ENCODE assay signal across 15 mouse cellular contexts in the genomic region with DNA sequence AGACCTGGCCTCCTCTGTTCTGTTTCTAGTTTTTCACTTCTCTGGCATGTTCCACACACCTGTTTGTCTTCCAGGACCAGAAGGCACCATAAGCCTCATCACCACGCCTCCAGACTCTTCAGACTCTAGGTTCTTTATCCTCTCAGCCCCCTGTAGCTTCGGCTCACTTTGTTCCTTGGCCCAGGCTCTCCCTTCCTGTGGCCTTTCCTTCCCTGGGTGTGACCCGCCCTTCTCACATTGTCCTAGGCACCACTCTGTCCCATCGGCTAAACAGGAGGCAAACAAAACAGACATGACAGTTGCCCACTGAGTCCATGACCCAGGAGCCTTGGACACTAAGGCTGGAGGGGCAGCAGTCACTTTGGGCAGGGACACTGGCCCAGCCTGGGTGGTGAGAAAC. TPM values are rescaled to one million over a fixed set of nuclear protein-coding genes. Genes with fewer than 3 reads are reported as not detected.
DNase-seq lines count a peak whose midpoint lies in the region; ATAC-seq lines count a peak whose summit lies in the region.
"Had no signal": no experiment of that assay in that cellular context is flagged by ENCODE, and none has a peak within 500 bp of the region (broad histone marks: within the 10 kb centered on the region; RNA-seq: fewer than 3 reads in every experiment).

No protein-coding gene starts in this region.

- ATAC-seq in neural tube, embryonic 13.5 days (ENCODE audit: low read depth): no peak
- no peak for ATAC-seq in intestine, embryonic 15.5 days
- no peak for ATAC-seq in monocyte, adult 5-6 weeks (replicated peaks; ENCODE audit: insufficient number of reproducible peaks, low FRiP score, low TSS enrichment, poor library complexity, severe bottlenecking)
- ATAC-seq: forebrain, postnatal 0 days; Patski had no signal

- H3K4me1 ChIP-seq in neural tube, embryonic 13.5 days (replicated peaks): peaks cover 36% of the 10 kb centered on the region
- peaks cover 62% of the 10 kb centered on the region for H3K4me1 ChIP-seq in intestine, embryonic 15.5 days (replicated peaks)

- H3K27me3 ChIP-seq in neural tube, embryonic 13.5 days: no peaks in the 10 kb centered on the region
- H3K27me3 ChIP-seq in intestine, embryonic 15.5 days (replicated peaks): no peaks in the 10 kb centered on the region
- H3K27me3 ChIP-seq: embryonic facial prominence, embryonic 15.5 days; Patski had no signal

- H3K4me2 ChIP-seq in neural tube, embryonic 13.5 days: no peak overlapping the region
- H3K4me2 ChIP-seq in intestine, embryonic 15.5 days (replicated peaks): no peak overlapping the region
- H3K4me2 ChIP-seq: embryonic facial prominence, embryonic 15.5 days had no signal

- H3K9ac ChIP-seq in neural tube, embryonic 13.5 days: no peak overlapping the region
- H3K9ac ChIP-seq in intestine, embryonic 15.5 days: no peak overlapping the region
- H3K9ac ChIP-seq: embryonic facial prominence, embryonic 15.5 days; forebrain, postnatal 0 days; liver, embryonic 14.5 days had no signal

- peaks cover 10% of the 10 kb centered on the region; the same call in 1 of the 2 replicates for H3K36me3 ChIP-seq in neural tube, embryonic 13.5 days
- H3K36me3 ChIP-seq in intestine, embryonic 15.5 days: no peaks in the 10 kb centered on the region

- H3K27ac ChIP-seq in neural tube, embryonic 13.5 days (replicated peaks): 0 out of 2 replicates have a peak overlapping the region, but pooled peaks have one; percentile 33
- peak overlapping the region; percentile 61 for H3K27ac ChIP-seq in intestine, embryonic 15.5 days
- H3K27ac ChIP-seq: embryonic facial prominence, embryonic 15.5 days; liver, embryonic 14.5 days had no signal

- peak; percentile 16 for DNase-seq in kidney, postnatal 14 days
- no peak for DNase-seq in kidney, adult 8-10 months
- no peak for DNase-seq in neural tube, embryonic 10.5 days (ENCODE audit: extremely low spot score, low spot score)
- no peak for DNase-seq in layer of hippocampus, adult 11-12 months (ENCODE audit: low spot score)
- DNase-seq: cerebellum, postnatal 36 days; kidney, adult 11 months; layer of hippocampus, postnatal 36 days; right cerebral cortex, postnatal 25 days had no signal

- no peak overlapping the region for H3K4me3 ChIP-seq in neural tube, embryonic 13.5 days
- H3K4me3 ChIP-seq in intestine, embryonic 15.5 days (replicated peaks): no peak overlapping the region
- H3K4me3 ChIP-seq: embryonic facial prominence, embryonic 15.5 days had no signal

- no peaks in the 10 kb centered on the region for H3K9me3 ChIP-seq in neural tube, embryonic 13.5 days
- no peaks in the 10 kb centered on the region for H3K9me3 ChIP-seq in intestine, embryonic 15.5 days
- H3K9me3 ChIP-seq: embryonic facial prominence, embryonic 15.5 days had no signal

- WGBS in neural tube, embryonic 13.5 days: 73% methylated on average over 4 of the region's 4 CpGs
- WGBS in intestine, embryonic 15.5 days: 74% methylated on average over 4 of the region's 4 CpGs

RNA-seq across cellular contexts. Expression of a gene that starts 17.2 kb away (rescaled TPM):
- 95.5 and 99.2 TPM in 2 replicates for polyA plus RNA-seq in neural tube, embryonic 13.5 days (2015; fragmentation: Nextera tagmentation; extraction: Ambion mirVana)
- 85.5 and 95.1 TPM in 2 replicates for polyA plus RNA-seq in intestine, embryonic 15.5 days (2015; fragmentation: Nextera tagmentation; extraction: Ambion mirVana)
- total RNA-seq in monocyte, adult 5-6 weeks (2017): 167 to 244 TPM (median 240 TPM) in 3 replicates
